Mouse (Mus musculus) ovary, adult 18-20 months (tissue): Measurements from ENCODE around the gene Surf4.
"Not testable (repeated sequence)": the region's sequence is repeated elsewhere in the genome, so short reads cannot be mapped to it uniquely, and the experiment has no call there.

ENCODE experiments used
- DNase-seq: peaks from one replicate; pipeline ENCODE4 v3.0.0; 2022; ENCODE audit warnings: low spot score, mixed read lengths

Gene Surf4

DNA sequence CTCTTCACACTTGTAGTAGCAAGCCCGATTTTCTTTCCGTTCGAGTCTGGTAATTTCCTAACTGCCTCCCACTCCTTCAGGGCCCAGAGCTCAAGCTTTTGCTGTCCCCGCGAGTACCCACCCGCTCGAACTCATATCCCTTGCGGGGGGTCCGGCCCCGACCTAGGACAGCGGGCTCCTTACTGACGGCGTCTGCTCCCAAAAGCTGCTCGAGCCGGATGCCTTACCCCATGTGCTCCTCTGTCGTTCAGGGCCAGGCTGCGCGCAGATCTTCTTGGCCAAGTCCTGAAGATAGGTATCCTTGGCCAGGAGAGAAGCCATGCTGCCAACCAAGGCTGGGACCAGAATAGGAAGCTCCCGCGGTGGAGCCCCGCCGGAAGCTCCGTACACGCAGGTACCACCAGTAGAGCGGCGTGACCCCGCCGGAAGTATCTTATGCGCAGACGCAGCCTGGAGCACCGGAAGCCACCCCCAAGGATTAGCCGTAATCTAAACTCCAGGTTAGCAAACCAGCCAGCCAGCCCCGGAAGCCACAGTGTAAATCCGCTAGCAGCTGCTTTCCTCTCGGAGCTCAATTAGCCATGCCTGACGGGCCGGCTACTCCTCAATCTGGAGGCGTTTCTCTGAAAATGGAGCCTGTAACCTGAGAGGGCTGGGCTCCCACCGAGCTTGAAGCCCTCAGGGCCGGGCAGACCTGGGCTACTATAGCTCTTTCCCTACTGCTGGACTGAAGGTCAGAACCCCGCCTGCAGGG is 31.1 kb downstream of the Surf4 start, which contains the start of gene Surf6:
TSS of gene Surf6 (minus strand) at position 413 of the 754 bp plus-strand sequence.
- peak; percentile 95 for DNase-seq

DNA sequence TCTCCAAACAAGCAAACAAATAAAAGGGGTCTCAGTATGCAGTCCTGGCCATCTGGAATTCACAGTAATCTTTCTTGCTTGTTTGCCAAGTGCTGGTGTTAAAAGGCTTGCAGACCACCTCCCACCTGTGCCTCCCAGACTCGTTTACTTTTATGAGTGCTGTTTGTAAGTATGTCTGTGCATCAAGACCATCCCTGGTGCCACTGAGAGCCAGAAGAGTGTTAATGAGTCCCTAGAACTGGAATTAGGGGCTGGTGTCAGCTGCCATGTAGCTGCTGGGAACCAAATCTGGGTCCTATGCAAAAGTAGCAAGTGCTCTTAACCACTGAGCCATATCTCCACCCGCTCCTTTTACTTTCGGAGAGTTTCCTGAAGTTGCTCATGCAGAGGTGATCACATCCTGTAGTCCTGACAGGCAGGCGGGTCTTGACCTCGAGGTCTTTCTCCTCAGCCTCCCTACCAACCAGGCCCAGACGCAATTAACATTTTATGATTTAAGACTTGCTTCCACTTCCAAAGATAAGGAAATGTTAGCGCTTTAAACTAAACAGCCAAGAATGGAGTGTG is 31.8 kb downstream of the Surf4 start:
- no peak for DNase-seq

DNA sequence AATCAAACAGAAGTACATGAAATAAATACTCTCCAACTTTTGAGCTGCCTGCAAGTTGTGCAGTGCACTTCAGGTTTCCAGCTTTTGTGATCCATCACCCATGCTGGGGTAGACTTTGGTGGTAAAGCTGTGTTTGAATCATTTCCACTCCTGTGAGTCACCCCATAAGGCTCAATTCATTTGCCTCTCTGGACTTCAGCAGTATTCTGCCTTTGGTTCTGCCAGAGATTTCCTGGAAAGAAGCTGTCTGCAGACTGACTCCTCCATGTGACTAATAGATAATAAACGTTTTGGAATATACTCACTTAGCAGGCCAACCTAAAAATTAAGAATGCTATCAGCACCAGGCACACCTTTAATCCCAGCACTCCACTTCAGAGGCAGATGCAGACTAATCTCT is 33.0 kb downstream of the Surf4 start:
- DNase-seq, result no peak

DNA sequence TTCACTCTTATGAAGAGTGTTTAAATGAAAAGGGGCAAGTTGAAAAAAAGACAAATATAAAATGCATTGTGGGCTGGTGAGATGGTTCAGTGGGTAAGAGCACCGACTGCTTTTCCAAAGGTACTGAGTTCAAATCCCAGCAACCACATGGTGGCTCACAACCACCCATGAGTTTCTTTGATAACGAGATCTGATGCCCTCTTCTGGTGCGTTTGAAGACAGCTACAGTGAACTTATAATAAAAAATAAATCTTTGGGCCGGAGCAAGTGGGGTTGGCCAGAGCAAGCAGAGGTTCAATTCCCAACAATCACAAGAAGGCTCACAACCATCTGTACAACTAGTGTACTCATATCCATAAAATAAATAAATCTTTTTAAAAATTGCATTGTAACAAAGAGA is 37.8 kb downstream of the Surf4 start:
- no peak for DNase-seq

DNA sequence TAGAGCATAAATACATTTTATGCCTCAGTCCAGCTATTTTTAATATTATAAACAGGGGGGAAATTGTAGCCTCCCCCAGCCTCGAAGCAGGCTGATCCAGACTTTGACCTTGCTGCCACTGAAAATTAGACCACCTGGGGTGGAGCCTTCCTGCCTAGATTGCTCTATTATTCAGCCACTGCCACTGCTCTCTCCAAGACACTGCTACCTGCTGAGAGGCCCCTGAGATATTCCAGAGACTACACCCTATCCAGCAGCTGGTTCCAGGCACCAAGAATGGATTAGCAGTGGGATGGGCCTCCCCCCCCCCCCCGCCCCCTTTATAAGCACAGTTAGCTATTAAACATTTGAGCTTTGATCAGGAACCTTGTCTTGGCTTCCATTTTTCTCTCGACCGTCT is 47.6 kb downstream of the Surf4 start:
- not testable (repeated sequence) for DNase-seq

DNA sequence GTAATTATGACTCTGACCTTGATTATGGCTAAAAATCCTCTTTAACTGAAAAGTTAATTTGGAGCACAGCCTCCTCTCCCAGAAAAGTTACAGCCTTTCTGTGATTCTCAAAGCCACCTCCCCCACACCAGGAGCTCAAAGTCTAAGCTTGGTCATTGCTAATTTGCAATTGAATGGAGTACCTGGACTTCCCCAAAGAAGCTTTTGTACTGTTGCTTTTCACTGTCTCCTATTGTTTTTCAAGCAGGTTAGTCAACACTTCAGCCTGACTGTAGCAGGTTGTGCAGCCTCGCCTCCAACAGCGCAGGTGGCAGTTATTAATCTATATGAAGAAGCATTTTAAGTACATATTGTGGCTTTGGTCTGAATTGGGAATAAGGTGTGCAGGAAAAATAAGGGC is 48.2 kb downstream of the Surf4 start:
- not testable (repeated sequence) for DNase-seq

DNA sequence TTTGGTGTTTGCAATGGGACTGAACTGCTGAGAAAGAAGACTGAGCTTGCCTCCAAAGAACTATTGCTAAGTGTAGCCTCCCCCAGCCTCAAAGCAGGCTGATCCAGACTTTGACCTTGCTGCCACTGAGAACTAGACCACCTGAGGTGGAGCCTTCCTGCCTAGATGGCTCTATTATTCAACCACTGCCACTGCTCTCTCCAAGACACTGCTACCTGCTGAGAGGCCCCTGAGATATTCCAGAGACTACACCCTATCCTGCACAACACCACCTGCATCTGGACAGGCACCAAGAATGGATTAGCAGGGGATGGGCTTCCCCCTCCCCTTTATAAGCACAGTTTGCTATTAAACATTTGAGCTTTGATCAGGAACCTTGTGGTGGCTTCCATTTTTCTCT is 55.2 kb downstream of the Surf4 start:
- no peak for DNase-seq

DNA sequence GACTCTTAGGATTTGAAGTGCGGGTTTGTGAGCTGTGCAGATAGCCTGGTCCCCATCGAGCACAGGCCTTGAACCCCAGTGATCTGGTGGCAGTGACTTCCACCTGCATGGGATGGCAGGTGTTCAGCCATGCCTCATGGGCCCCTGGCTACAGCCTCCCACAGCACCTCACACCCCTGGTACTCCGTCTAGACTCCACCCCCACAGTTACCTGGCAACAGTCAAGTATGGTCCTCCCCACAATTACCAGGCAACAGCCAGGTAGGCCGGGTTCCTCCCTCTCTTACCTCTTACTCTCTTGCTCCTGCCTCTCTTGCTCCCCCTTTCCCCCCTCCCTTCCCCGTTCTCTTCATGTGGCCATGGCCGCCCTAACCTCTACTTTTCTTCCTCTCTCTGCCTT is 63.1 kb downstream of the Surf4 start:
- DNase-seq, result no peak
